In genomic region chr15:83349954-83350711, GRCm38 (mm10) we compare ENCODE assay signal across 8 mouse cellular contexts. TPM values are rescaled to one million over a fixed set of nuclear protein-coding genes. Genes with fewer than 3 reads are reported as not detected.
A peak's percentile ranks its signal among the peaks of the same experiment; 100 is the strongest.
DNase-seq lines count a peak whose midpoint lies in the region; ATAC-seq lines count a peak whose summit lies in the region.

Arfgap3 (minus strand) TSS chr15:83350247.

- peak within 1 kb of the TSS; percentile 88 for H3K4me2 ChIP-seq in hindbrain, embryonic 16.5 days (ENCODE audit: low read length)

- H3K79me2 ChIP-seq in macrophage (ENCODE audit: inconsistent target) = peaks cover 44% of the 10 kb centered on the region

- no peaks in the 10 kb centered on the region for H3K9me3 ChIP-seq in hindbrain, embryonic 16.5 days (ENCODE audit: control insufficient read depth, low read length)

- peak; percentile 95 for ATAC-seq in hindbrain, embryonic 16.5 days

- H3K27ac ChIP-seq in hindbrain, embryonic 16.5 days (ENCODE audit: low read depth, low read length) = peak within 1 kb of the TSS; percentile 73
- H3K27ac ChIP-seq in macrophage = peak within 1 kb of the TSS; percentile 27; the same call in 1 of the 2 replicates

- DNase-seq in T-cell, adult 2 months (ENCODE audit: low spot score) = peak; percentile 85
- peak; percentile 91 to 94 for DNase-seq in cerebellum, postnatal 36 days
- peak; percentile 92 for DNase-seq in gastrocnemius, adult 18-20 months (ENCODE audit: low spot score)
- peak; percentile 96 for DNase-seq in left cerebral cortex, adult 18-20 months (ENCODE audit: low spot score in 2 of 2)
- peak; percentile 95 for DNase-seq in right cerebral cortex, adult 18-20 months
- DNase-seq in urinary bladder, postnatal 10 days (ENCODE audit: low spot score) = peak; percentile 85

- no peaks in the 10 kb centered on the region for H3K27me3 ChIP-seq in hindbrain, embryonic 16.5 days (replicated peaks; ENCODE audit: control insufficient read depth, insufficient read depth, low read length)

- peak within 1 kb of the TSS; percentile 89 for H3K9ac ChIP-seq in hindbrain, embryonic 16.5 days (ENCODE audit: low read depth, low read length)

- H3K4me1 ChIP-seq in hindbrain, embryonic 16.5 days (ENCODE audit: control insufficient read depth, insufficient read depth, low read depth, low read length) = peaks cover 11% of the 10 kb centered on the region

- peak within 1 kb of the TSS; percentile 77 for H3K4me3 ChIP-seq in hindbrain, embryonic 16.5 days (ENCODE audit: low read length)
- H3K4me3 ChIP-seq in macrophage (ENCODE audit: inconsistent target) = peak within 1 kb of the TSS; percentile 86

- WGBS in hindbrain, embryonic 16.5 days = under 1% methylated on average over 58 of the region's 60 CpGs
- WGBS in macrophage (ENCODE audit: missing documents) = 2% methylated on average over 60 of the region's 60 CpGs

- H3K36me3 ChIP-seq in hindbrain, embryonic 16.5 days (ENCODE audit: control insufficient read depth, insufficient read depth, low read length) = no peaks in the 10 kb centered on the region
- no peaks in the 10 kb centered on the region for H3K36me3 ChIP-seq in macrophage (ENCODE audit: inconsistent target)

RNA-seq across cellular contexts. Expression of gene Arfgap3, which starts in this region (rescaled TPM):
- 1 to 10 TPM; 5.4 to 6.0 TPM for total RNA-seq in gastrocnemius, adult 18-20 months (2021)
- polyA plus RNA-seq in hindbrain, embryonic 16.5 days (2015; fragmentation: Nextera tagmentation; extraction: Ambion mirVana) = 39.4 and 43.3 TPM in 2 replicates
- total RNA-seq in left cerebral cortex, adult 18-20 months (2021) = 10 to 100 TPM; 21.6 to 23.0 TPM
- total RNA-seq in macrophage (2018; cell fraction: chromatin; rRNA removed) = 10 to 100 TPM; 25.6 to 84.2 (median 43.4) TPM
- total RNA-seq in macrophage (2018; cell fraction: cytosol; rRNA removed) = 10 to 100 TPM; 18.9 to 33.2 (median 25.8) TPM
- 10 to 100 TPM; 20.6 to 57.0 (median 28.3) TPM for total RNA-seq in macrophage (2018; cell fraction: nucleus; rRNA removed)
- 19.4 to 26.7 TPM (median 26.3 TPM) in 3 replicates for polyA plus RNA-seq in macrophage (2018)

Comparison
In these comparisons a context has a peak if more than half of its experiments do, and no peak if none do; other contexts are left out.
1. Peak in every context shown above with its lines: DNase-seq, ATAC-seq, H3K4me3 ChIP-seq and H3K27ac ChIP-seq.